Mouse (Mus musculus): ENCODE measurements around the gene Tcp11l2.

The Tcp11l2 gene

GRCm38 (mm10) chr10:84600136-84600535 is 23.7 kb downstream of the Tcp11l2 start:
- DNase-seq (ENCODE audit: low spot score): no peak

DNA sequence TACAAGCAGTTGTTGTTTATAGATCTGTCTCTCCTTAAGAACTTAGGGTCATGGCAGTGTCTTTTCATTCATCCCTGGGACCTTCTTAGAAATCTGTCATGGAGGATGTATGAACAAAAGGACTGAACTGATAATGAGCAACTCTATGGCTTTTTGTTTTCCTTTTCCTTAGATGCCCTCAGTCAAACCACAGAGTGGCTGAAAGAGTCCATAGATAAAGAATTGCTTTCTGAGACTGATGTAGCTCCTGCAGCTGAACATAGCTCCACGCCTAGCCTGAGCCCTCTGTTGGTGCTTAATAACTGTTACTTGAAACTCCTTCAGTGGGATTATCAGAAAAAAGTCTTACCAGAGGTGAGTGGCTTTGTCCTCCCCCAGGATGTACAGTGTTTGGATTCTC is 27.9 kb downstream of the Tcp11l2 start:
- no peak for DNase-seq (ENCODE audit: low spot score)

DNA sequence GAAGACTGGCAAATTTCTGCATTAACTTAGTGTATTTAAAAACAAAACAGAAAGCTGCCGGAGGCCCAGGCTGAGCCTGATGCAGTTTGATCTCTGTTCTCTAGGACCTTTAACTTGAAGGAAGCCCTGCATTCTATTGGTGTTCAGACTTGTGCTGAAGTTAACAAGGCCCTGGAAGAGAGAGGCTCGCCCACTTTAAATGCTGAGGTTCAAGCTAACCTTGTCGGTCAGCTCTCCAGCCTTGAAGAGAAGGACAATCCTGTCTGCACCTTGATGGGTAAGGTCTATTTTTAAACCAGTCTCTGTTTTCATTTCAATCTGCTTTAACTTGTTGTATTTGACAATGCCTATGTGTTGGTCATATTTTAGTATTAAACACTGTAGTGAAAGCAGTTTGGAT is 31.9 kb downstream of the Tcp11l2 start:
- no peak for DNase-seq (ENCODE audit: low spot score)

GRCm38 (mm10) chr10:84610324-84610723 is 33.9 kb downstream of the Tcp11l2 start:
- DNase-seq (ENCODE audit: low spot score): no peak

- no peak for DNase-seq (ENCODE audit: low spot score)
These were observed 34.4 kb downstream of the Tcp11l2 start for GRCm38 (mm10) chr10:84610783-84611182.

DNA sequence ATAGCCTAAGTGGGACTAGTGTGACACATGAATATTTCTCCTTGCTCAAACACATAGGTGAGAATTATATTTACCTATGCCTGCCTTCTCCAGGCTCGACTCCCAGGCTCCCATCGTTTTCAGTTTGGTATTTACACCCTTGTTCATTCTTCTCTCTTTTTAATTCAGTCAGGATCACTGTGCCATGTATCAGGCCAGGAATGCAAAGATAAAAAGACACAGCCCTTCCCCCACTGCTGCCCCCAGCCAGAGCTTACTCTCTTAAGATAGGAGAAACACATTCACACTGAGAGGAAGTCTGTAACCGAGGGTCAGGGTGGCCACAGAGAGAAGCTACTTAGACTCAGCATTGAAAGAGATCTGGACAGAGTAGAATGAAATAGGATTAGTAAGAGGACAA is 35.2 kb downstream of the Tcp11l2 start:
- DNase-seq (ENCODE audit: low spot score): no peak

DNA sequence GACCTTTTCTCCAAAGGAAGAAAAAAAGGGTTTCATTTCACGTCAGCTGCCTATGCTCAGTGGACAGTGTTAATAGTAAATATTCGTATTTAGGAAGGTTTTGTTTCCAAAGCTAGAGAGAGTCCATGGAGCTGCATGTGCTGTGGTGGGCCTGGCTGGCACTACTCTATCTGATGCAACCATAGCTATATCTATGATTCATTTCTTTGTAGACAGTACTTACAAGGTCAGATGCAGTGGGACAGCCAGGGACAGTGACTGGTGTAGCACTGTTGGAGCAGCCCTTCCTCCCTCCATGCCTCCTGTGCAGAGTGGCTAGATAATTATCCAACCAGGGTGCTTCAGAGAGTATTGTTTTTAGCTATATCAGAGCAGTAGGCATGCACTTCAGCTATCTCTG is 35.9 kb downstream of the Tcp11l2 start:
- no peak for DNase-seq (ENCODE audit: low spot score)

- DNase-seq (ENCODE audit: low spot score): no peak
These were observed 36.9 kb downstream of the Tcp11l2 start for GRCm38 (mm10) chr10:84613366-84613765.

DNA sequence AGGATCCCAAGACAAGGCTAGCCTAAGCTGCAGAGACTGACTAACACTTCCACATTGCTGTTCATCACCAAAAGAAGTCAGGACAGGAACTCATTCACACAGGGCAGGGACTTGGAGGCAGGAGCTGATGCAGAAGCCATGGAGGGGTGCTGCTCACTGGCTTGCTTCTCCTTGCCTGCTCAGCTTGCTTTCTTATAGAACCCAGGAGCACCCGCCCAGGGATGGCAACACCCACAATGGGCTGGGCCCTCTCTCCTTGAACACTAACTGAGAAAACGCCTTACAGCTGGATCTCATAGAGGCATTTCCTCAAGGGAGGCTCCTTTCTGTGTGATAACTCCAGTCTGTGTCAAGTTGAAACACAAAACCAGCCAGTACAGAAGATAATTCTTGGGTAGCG is 38.6 kb downstream of the Tcp11l2 start:
- DNase-seq (ENCODE audit: low spot score): no peak

DNA sequence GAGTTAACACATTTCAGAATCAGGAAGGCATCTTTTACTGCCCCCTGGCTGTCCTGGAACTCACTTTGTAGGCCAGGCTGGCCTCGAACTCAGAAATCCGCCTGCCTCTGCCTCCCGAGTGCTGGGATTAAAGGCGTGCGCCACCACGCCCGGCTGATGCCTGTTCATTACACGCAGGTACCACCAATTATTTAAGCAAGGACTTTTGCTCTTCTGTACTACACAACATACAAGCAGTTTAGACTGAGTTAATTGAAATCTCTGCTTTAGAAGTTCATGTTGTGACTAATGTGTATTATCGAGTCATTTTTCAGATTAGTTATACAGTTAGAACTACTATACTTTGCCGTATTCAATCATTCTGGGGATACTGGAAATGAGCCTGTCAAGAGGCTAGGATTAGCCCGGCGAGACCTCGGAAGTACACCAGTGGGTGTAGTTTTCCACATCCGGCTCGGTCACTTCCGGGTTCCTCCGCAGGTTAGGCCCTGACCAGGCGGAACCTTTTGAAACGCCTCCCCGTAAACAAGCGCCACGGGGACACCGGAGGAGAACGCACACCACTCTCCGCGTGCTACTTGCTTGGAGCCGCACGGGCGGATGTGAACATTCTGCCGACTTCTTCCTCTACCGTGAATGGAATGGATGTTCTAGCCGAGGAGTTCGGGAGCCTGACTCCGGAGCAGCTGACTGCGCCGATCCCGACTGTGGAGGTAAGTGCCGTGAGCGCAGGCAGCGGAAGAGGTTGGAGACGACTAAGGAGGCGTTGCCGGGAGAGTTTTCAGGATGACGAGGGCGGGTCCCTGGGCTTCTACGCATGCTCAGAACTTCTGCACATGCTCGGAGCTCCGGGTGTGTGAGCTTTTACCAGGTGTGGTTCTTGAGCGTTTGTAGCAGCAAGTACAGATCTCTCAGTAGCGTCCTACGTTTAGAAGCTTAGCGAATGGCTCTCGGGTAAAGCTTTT is 45.7 kb downstream of the Tcp11l2 start, which contains the start of gene Polr3b:
Gene Polr3b (plus strand): TSS at position 467 of the 965 bp plus-strand sequence.
- peak; percentile 74 for DNase-seq (ENCODE audit: low spot score)

DNA sequence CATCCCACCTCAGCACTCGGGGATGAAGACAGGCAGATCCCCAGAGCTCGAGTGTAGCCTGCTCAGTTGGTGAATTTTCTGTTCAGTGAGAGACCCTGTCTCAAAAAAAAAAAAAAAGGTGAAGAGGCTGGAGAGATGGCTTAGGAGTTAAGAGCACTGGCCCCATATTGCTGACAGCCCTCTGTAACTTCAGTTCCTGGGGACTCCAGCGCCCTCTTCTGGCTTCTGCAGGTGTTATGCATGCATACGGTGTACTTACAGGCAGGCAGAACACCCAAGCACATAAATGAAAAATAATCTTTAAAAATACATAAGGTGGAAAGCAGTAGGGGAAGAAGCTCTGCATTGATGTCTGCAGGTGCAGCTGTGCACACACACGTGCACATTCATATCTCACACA is 54.8 kb downstream of the Tcp11l2 start:
- DNase-seq (ENCODE audit: low spot score): no peak

GRCm38 (mm10) chr10:84632005-84632404 is 55.6 kb downstream of the Tcp11l2 start:
- no peak for DNase-seq (ENCODE audit: low spot score)

- no peak for DNase-seq (ENCODE audit: low spot score)
These were observed 60.2 kb downstream of the Tcp11l2 start for GRCm38 (mm10) chr10:84636656-84637055.

DNA sequence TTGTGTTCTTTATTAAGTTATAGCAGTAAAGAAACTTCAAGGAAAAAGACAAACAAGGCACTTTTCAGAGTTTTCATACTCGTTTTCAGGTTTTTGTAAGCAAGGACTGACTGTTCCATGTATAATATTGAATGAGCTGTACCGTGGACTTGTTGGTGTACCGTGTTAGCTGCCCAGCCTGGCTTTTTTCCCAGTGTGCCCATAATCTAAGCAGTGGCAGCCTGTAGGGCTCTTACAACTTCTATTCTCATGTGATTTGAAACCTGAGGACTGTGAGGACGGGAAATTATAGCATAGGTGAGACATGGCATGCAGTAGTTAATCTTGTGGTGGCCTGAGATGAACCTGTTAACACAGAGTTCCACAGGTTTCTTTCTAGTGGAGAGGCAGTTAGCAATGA is 62.0 kb downstream of the Tcp11l2 start:
- no peak for DNase-seq (ENCODE audit: low spot score)

GRCm38 (mm10) chr10:84639525-84640287 is 63.3 kb downstream of the Tcp11l2 start:
- no peak for DNase-seq (ENCODE audit: low spot score)

- no peak for DNase-seq (ENCODE audit: low spot score)
These were observed 64.4 kb downstream of the Tcp11l2 start for GRCm38 (mm10) chr10:84640861-84641260.

GRCm38 (mm10) chr10:84641576-84641975 is 65.2 kb downstream of the Tcp11l2 start:
- DNase-seq (ENCODE audit: low spot score): no peak

GRCm38 (mm10) chr10:84645940-84646339 is 69.5 kb downstream of the Tcp11l2 start:
- no peak for DNase-seq (ENCODE audit: low spot score)

DNA sequence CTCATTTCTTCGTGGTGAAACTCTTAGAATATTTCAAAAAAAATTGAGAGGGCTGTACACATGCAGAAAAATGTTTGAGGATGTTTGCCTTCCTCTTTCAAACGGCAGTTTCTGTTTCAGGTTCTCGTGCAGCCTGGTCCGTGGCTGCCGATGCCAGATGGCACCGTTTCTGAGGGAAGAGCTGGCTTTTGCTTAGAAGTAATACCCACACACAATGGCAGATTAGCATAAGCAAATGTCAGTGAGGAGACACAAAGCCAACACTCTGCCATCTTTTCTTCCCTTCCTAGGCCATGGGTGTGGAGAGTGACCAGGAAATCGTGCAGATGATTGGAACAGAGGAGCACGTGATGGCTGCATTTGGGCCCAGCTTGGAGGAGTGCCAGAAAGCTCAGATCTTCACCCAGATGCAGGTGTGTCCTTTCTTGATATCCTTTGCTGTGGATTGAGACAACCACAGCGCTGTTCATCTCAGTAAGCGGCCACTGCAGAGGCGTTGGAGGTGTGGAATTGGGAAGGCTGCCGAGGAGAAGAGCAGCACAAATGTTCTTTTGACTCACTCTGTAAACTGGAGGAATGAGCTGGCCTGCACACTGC is 70.2 kb downstream of the Tcp11l2 start:
- no peak for DNase-seq (ENCODE audit: low spot score)

DNA sequence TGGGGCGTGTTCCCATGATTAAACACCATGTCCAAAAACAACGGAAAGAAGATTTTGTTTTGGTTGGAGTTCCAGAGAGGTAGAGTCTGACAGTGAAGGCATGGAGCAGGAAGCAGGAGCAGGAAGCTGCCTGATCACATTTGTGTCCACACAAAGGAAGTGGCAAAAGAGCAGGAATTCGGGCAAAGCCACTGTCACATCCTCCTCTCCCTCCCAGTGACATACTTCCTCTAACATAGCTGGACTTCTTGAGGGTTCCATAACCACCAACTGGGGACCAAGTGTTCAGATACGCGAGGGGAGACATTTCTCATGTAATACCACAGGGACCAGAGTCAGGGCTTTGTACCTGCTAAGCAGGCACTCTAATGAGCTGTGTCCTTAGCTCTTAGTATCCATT is 70.8 kb downstream of the Tcp11l2 start:
- no peak for DNase-seq (ENCODE audit: low spot score)

GRCm38 (mm10) chr10:84648911-84649310 is 72.5 kb downstream of the Tcp11l2 start:
- no peak for DNase-seq (ENCODE audit: low spot score)

DNA sequence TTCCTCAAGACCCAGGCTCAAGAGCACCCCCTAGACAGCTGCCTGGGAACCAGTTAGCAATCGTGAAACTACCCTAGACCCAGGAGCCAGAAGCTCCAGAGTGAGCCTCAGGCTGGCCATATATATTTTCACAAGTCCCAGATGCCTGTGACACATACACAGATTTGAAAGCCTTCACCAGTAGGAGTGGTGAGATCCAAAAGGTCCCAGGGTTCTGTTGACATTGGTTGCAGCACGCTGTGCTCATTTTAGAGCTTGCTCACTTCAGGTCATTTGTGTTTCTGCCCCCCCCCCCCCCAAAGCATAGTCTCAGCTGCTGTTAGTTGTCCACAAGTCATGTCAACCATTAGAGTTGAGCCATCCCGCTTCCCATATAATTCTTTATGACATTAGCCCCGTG is 77.6 kb downstream of the Tcp11l2 start:
- DNase-seq (ENCODE audit: low spot score): no peak

DNA sequence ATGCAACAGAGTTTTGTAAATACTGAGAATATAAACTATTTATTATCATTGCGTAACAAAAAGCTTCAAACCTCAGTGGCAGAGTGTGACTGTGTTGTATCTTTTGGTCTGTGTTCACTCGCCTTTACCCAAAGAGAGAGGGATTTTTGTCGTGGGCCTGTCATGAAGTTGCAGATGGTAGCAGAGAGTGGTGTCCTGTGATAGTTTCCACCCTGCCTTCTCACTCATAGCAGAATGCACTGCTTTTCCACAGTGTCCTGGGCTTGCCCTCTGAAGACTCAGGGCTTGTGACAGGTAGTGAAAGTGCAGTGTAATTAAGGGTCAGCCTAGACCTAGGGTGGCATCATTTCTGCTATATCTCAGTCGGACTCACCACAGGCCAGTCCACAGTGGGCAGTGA is 78.3 kb downstream of the Tcp11l2 start:
- DNase-seq (ENCODE audit: low spot score): no peak

Data from urinary bladder, postnatal 10 days (tissue).